Mouse (Mus musculus): ENCODE results near the gene Rab5c. TPM values are rescaled to one million over a fixed set of nuclear protein-coding genes. Genes with fewer than 3 reads are reported as not detected.

Rab5c gene
- polyA plus RNA-seq, 2 experiments: 73.2 to 188 TPM

DNA sequence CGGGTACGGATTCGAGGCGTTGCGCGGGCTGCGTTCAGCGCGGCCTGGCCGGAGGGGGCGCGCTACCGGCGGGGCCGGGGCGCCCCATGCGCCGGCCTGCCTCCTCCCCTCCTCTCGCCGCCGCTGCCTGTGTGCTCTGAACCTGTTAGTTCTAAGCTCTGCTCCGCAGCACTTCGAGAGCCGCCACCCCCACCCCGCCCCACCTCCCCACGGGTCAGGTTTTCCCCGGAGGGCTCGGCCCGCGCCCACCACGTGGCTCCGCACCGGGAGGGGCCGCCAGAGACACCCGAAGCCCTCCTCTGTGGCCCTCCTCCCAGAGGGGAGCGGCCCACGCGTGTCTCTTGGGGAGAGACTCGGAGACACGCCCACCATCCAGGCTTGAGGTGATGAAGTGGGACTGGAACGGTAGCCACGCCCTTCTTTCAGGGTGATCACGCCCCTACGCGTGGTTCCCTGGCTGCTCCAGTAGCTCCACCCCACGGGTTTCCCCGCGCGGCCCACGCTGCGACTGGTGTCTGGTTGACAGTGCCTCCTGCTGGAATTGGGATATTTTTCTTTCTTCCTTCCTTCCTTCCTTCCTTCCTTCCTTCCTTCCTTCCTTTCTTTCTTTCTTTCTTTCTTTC, 21.7 kb upstream of the Rab5c start, which contains the start of gene Kcnh4:
Gene Kcnh4, minus strand, starts transcription at position 332 of the 623 bp plus-strand sequence.
- no peak for ATAC-seq (ENCODE audit: low FRiP score, low read depth)
- no peak within 1 kb of the TSS for H3K9ac ChIP-seq (ENCODE audit: low read depth, low read length, severe bottlenecking)
- H3K4me2 ChIP-seq (replicated peaks; ENCODE audit: low read depth, low read length, severe bottlenecking): peak within 1 kb of the TSS; percentile 35
- 5% methylated on average over 29 of the region's 51 CpGs for WGBS
- peak; percentile 49 for DNase-seq (ENCODE audit: low spot score)
- no peak within 1 kb of the TSS for H3K27ac ChIP-seq (replicated peaks; ENCODE audit: low read depth, low read length)
- no peaks in the 10 kb centered on the region for H3K36me3 ChIP-seq (ENCODE audit: control insufficient read depth, insufficient read depth, low read length)
- H3K27me3 ChIP-seq (ENCODE audit: control insufficient read depth, insufficient read depth, low read length): peaks cover 42% of the 10 kb centered on the region
- TF ChIP-seq POLR2A (IDR thresholded peaks at IDR 0.05; ENCODE audit: borderline replicate concordance, extremely low read depth, insufficient read depth, insufficient read length): no peak
- no peaks in the 10 kb centered on the region for H3K9me3 ChIP-seq (ENCODE audit: control insufficient read depth, low read length)
- peak within 1 kb of the TSS; percentile 17 for H3K4me3 ChIP-seq (replicated peaks; ENCODE audit: low read length)
- no peaks in the 10 kb centered on the region for H3K4me1 ChIP-seq (ENCODE audit: control insufficient read depth, insufficient read depth, low read length)

DNA sequence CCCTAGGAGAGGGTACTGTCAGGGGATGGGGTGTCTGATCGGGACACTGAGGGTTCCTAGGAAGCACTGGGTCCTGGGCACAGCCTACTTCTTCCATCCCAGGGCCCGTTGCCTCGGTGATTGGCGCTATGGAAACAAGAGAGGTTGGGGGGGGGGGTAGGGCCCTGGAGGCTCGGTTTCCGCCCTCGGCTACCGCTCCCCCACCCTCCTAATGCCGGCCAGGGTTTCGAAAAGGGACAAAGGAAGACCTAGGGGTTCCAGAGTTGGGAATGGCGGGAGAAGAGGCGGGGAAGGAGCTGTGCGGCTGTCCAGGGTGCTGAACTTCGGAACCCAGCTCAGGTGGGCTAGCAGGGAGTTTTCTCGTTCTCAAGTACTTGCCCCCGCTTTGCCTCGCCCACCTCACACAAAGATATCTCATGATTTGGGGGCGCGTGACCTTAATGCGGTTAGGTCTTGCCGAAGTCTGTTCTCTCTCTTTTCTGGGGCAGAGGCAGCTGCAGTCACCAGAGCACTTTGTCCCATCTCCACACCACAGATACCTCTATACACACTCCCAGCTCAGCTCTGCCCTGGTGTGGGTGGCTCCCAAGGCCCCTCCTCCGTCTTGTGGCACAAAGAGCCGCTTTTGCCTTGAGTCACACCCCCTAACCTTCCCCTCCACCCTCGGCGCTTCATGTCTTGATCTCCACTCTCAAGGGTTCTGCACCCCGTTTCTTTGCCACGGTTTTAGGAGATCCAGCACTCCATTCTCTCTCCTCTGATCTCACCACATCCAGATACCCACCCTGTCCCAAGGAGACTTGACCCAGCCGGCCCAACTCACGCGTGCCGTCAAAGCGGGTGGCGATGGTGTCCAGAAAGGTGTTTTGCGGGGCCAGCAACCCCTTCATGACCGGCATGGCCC, 20.9 kb upstream of the Rab5c start:
- Histone ChIP-seq H3K27me3 (ENCODE audit: control insufficient read depth, insufficient read depth, low read length) (peaks cover 42% of the 10 kb centered on the region), H3K9ac (ENCODE audit: low read depth, low read length, severe bottlenecking) (no peak overlapping the region), H3K36me3 (ENCODE audit: control insufficient read depth, insufficient read depth, low read length) (no peaks in the 10 kb centered on the region), H3K9me3 (ENCODE audit: control insufficient read depth, low read length) (no peaks in the 10 kb centered on the region), H3K4me1 (ENCODE audit: control insufficient read depth, insufficient read depth, low read length) (no peaks in the 10 kb centered on the region), H3K4me3 (replicated peaks; ENCODE audit: low read length) (peak overlapping the region; percentile 17; the same call in 1 of the 2 replicates), H3K4me2 (replicated peaks; ENCODE audit: low read depth, low read length, severe bottlenecking) (peak overlapping the region; percentile 35), H3K27ac (replicated peaks; ENCODE audit: low read depth, low read length) (no peak overlapping the region)
- 3% methylated on average over 35 of the region's 35 CpGs for WGBS
- TF ChIP-seq POLR2A (IDR thresholded peaks at IDR 0.05; ENCODE audit: borderline replicate concordance, extremely low read depth, insufficient read depth, insufficient read length): no peak
- ATAC-seq (ENCODE audit: low FRiP score, low read depth) (no peak), DNase-seq (ENCODE audit: low spot score) (peak; percentile 58)

DNA sequence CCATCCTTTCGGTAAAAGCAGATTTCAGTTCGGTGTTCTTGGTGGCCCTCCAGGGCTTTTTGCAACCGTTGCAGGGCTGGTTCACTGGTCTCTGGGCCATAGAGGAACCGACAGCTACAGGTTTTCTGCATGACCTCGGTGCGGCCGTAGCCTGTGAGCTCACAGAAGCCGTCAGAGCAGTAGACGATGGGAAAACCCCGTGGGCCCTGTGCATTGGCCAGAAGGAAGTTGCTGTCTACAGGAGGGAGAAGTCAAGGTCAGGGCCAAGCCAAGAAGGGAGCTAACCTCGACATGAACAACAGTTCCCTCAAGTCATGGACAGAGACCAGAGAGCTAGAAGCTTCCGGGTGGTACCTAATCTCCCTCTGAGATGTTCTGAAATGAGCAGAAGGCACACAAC, 19.6 kb upstream of the Rab5c start:
- TF ChIP-seq POLR2A (IDR thresholded peaks at IDR 0.05; ENCODE audit: borderline replicate concordance, extremely low read depth, insufficient read depth, insufficient read length): no peak
- Histone ChIP-seq H3K27me3 (ENCODE audit: control insufficient read depth, insufficient read depth, low read length) (peaks cover 41% of the 10 kb centered on the region), H3K36me3 (ENCODE audit: control insufficient read depth, insufficient read depth, low read length) (no peaks in the 10 kb centered on the region), H3K4me2 (replicated peaks; ENCODE audit: low read depth, low read length, severe bottlenecking) (no peak overlapping the region), H3K9ac (ENCODE audit: low read depth, low read length, severe bottlenecking) (no peak overlapping the region), H3K4me1 (ENCODE audit: control insufficient read depth, insufficient read depth, low read length) (no peaks in the 10 kb centered on the region), H3K27ac (replicated peaks; ENCODE audit: low read depth, low read length) (no peak overlapping the region), H3K9me3 (ENCODE audit: control insufficient read depth, low read length) (no peaks in the 10 kb centered on the region), H3K4me3 (replicated peaks; ENCODE audit: low read length) (no peak overlapping the region)
- ATAC-seq (ENCODE audit: low FRiP score, low read depth) (no peak), DNase-seq (ENCODE audit: low spot score) (no peak)
- WGBS: 88% methylated on average over 12 of the region's 12 CpGs

GRCm38 (mm10) chr11:100756476-100756875, 18.5 kb upstream of the Rab5c start:
- Histone ChIP-seq H3K27ac (replicated peaks; ENCODE audit: low read depth, low read length) (no peak overlapping the region), H3K9ac (ENCODE audit: low read depth, low read length, severe bottlenecking) (no peak overlapping the region)
- ATAC-seq (ENCODE audit: low FRiP score, low read depth): no peak

GRCm38 (mm10) chr11:100754693-100755057, 16.7 kb upstream of the Rab5c start:
- Histone ChIP-seq H3K9ac (ENCODE audit: low read depth, low read length, severe bottlenecking) (no peak overlapping the region), H3K27ac (replicated peaks; ENCODE audit: low read depth, low read length) (no peak overlapping the region), H3K4me2 (replicated peaks; ENCODE audit: low read depth, low read length, severe bottlenecking) (no peak overlapping the region), H3K27me3 (ENCODE audit: control insufficient read depth, insufficient read depth, low read length) (peaks cover 15% of the 10 kb centered on the region), H3K36me3 (ENCODE audit: control insufficient read depth, insufficient read depth, low read length) (no peaks in the 10 kb centered on the region), H3K4me3 (replicated peaks; ENCODE audit: low read length) (no peak overlapping the region), H3K4me1 (ENCODE audit: control insufficient read depth, insufficient read depth, low read length) (no peaks in the 10 kb centered on the region), H3K9me3 (ENCODE audit: control insufficient read depth, low read length) (no peaks in the 10 kb centered on the region)
- WGBS: 82% methylated on average over 3 of the region's 3 CpGs
- no peak for DNase-seq (ENCODE audit: low spot score)
- ATAC-seq (ENCODE audit: low FRiP score, low read depth): no peak
- no peak for TF ChIP-seq POLR2A (IDR thresholded peaks at IDR 0.05; ENCODE audit: borderline replicate concordance, extremely low read depth, insufficient read depth, insufficient read length)

More at GRCm38 (mm10) chr11:100756476-100756875, 18.5 kb upstream of the Rab5c start:
- no peak for DNase-seq (ENCODE audit: low spot score)
- Histone ChIP-seq H3K4me2 (replicated peaks; ENCODE audit: low read depth, low read length, severe bottlenecking) (no peak overlapping the region), H3K4me1 (ENCODE audit: control insufficient read depth, insufficient read depth, low read length) (no peaks in the 10 kb centered on the region), H3K36me3 (ENCODE audit: control insufficient read depth, insufficient read depth, low read length) (no peaks in the 10 kb centered on the region), H3K27me3 (ENCODE audit: control insufficient read depth, insufficient read depth, low read length) (peaks cover 31% of the 10 kb centered on the region), H3K9me3 (ENCODE audit: control insufficient read depth, low read length) (no peaks in the 10 kb centered on the region), H3K4me3 (replicated peaks; ENCODE audit: low read length) (no peak overlapping the region)
- no peak for TF ChIP-seq POLR2A (IDR thresholded peaks at IDR 0.05; ENCODE audit: borderline replicate concordance, extremely low read depth, insufficient read depth, insufficient read length)
- 56% methylated on average over 6 of the region's 6 CpGs for WGBS
